Mouse (Mus musculus) central nervous system, embryonic 18 days (tissue): ENCODE data around the gene Serpinb12. TPM values are rescaled to one million over a fixed set of nuclear protein-coding genes. Genes with fewer than 3 reads are reported as not detected.

Experiments used
- polyA plus RNA-seq: library from polyadenylated mRNA; depleted of rRNA; stranded (reverse); fragments of >200 nt; gene quantifications from 2 replicates; pipeline ENCODE4 v1.2.3, GENCODE M21; 2012; rRNA removed

Serpinb12 gene
- polyA plus RNA-seq: not detected in 2 replicates

DNA sequence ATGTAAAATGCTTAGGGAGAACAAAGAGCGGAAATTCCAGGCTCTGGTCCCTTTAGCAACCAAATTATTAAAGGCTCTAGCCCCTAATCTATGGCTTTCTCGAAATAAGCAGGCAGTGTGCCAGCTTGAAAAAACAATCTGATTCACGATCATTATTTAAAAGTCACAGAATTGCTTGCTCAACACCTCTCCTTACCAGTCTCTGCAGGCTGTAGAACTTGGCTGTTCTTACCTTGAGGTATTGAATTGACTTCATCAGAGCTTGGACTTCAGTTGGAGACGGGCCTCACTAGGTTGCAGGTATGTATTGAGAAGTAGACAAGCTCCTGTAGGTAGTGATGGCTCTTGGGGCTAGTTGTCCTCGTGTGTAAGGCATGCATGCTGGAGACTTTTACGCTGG lies at the start of gene Serpinb12:
Serpinb12 (plus strand) TSS at position 185 of the 400 bp plus-strand sequence.

GRCm38 (mm10) chr1:106980684-106981083 lies 46.4 kb downstream of the Serpinb12 start, which contains the start of gene Serpinb13:
Serpinb13 (plus strand) TSS chr1:106980984.

Other genes starting within 250 kb of the Serpinb12 start
- 4.3 and 4.7 TPM in 2 replicates for gene Bcl2, start 220.2 kb upstream of the Serpinb12 start, polyA plus RNA-seq
- 12.0 and 12.2 TPM in 2 replicates for gene Kdsr, start 174.7 kb upstream of the Serpinb12 start, polyA plus RNA-seq
- 23.2 and 25.4 TPM in 2 replicates for gene Vps4b, start 137.7 kb upstream of the Serpinb12 start, polyA plus RNA-seq
- gene Serpinb5, start 73.3 kb upstream of the Serpinb12 start, polyA plus RNA-seq: 0.07 and 0.14 TPM in 2 replicates
- gene Serpinb13, start 46.5 kb downstream of the Serpinb12 start, polyA plus RNA-seq: not detected in 2 replicates
- not detected in 2 replicates for gene Serpinb3a, start 117.9 kb downstream of the Serpinb12 start, polyA plus RNA-seq
- not detected in 2 replicates for gene Serpinb3d, start 149.1 kb downstream of the Serpinb12 start, polyA plus RNA-seq